Mouse (Mus musculus) ES-Bruce4 (cell line): ENCODE results near the gene H2-Ke6.

Experiments used
- CTCF ChIP-seq: IDR thresholded peaks from one replicate; pipeline ENCODE4 v1.8.1; 2011; ENCODE audit warnings: low read depth, low read length
- EP300 ChIP-seq: IDR thresholded peaks from 2 replicates; pipeline ENCODE4 v1.6.1; 2011; ENCODE audit warnings: low read depth, low read length; ENCODE audit not compliant: insufficient read depth
- POLR2A ChIP-seq: IDR thresholded peaks from one replicate; pipeline ENCODE4 v1.8.1; 2011; ENCODE audit warnings: low read length; ENCODE audit not compliant: insufficient read depth

DNA sequence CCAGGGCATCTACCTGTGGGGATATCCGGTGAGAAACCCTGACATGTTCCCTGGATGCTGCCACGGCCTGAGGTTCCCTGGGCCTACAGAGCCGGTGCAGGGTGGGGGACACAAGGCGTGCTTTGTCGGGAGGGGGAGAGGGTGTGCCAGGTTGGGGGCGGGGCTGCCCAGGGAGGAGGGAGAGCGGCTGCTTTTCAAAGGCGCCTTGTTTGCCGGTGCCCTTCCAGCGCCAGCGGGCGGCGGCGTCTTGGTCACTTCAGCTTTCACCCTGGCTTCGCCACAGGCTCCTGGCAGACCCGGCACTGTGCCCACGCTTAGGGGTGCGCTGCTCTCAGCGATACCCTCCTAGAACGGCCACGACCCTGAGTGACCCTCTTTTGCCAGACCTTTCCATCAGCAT is 10.6 kb upstream of the H2-Ke6 start:
- no peak for TF ChIP-seq POLR2A
- TF ChIP-seq CTCF = no peak
- no peak for TF ChIP-seq EP300
